Mouse (Mus musculus) liver, embryonic 15.5 days (tissue): ENCODE data around the gene Gpr137b. TPM values are rescaled to one million over a fixed set of nuclear protein-coding genes. Genes with fewer than 3 reads are reported as not detected.

ENCODE experiments used
- polyA plus RNA-seq: library from polyadenylated mRNA; unstranded; fragments of >200 nt; fragmentation: Nextera tagmentation; extraction: Ambion mirVana; gene quantifications from 2 replicates; pipeline ENCODE4 v1.2.1, GENCODE M21; 2015

Gene Gpr137b
- polyA plus RNA-seq, 1 experiment from 2014 or later: 2.9 TPM

Other genes starting within 250 kb of the Gpr137b start
- gene Prl2c5, start 211.3 kb downstream of the Gpr137b start, polyA plus RNA-seq: not detected in 2 replicates
- 26.3 and 33.4 TPM in 2 replicates for gene Nid1, start 43.5 kb upstream of the Gpr137b start, polyA plus RNA-seq
- 3.6 and 4.8 TPM in 2 replicates for gene Lyst, start 196.4 kb upstream of the Gpr137b start, polyA plus RNA-seq